Mouse (Mus musculus) gastrocnemius, adult 8-10 months (tissue): ENCODE measurements around the gene Cdh8. TPM values are rescaled to one million over a fixed set of nuclear protein-coding genes. Genes with fewer than 3 reads are reported as not detected.
"Not testable (repeated sequence)": the region's sequence is repeated elsewhere in the genome, so short reads cannot be mapped to it uniquely, and the experiment has no call there.

Experiments used
- DNase-seq, 2 experiments: peaks; one replicate each; pipeline ENCODE4 v3.0.0; 2022; ENCODE audit warnings: low spot score in 2 of 2
- total RNA-seq, 4 experiments: library from RNA; stranded (reverse); gene quantifications; 2 replicates each; pipeline ENCODE4 v1.2.4; 2022

Gene Cdh8
- total RNA-seq, 4 experiments from 2014 or later = 0.11 TPM; not detected in 3

DNA sequence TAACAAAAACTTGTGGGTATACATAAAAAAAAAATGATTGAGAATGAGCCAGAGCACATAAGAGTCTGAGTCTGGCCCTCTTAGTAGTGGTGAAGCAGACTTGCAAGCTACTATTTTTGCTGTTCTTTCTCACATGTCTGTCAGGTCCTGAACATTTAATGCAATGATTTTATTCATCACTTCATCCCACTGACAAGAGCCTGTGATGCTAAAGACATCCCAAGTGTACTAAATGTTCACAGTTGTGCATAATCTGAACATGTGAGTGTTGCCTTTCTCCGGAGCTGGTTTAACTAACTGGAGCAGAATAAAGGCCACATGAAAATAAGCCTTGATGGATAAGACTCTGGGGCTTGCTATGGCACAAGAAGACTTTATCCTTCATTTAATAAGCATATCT lies 131.2 kb downstream of the Cdh8 start:
- no peak for DNase-seq

DNA sequence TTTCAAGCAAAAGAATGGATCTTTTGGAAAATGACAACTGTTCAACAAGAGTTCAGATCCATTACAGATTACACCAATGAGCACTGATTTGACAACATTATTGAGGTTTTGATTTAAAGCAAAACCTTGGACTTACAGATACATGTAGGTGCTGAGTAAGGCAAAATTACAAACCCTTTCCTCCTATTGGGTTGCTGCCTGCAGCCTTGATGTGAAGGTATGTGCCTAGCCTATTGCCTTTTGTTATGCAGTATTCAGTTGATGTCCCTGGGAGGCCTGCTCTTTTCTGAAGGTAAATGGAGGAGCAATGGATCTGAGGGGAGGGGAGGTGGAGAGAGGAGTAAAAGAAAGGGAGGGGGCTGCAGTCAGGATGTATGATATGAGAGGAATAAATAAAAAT lies 135.9 kb downstream of the Cdh8 start:
- no peak for DNase-seq

DNA sequence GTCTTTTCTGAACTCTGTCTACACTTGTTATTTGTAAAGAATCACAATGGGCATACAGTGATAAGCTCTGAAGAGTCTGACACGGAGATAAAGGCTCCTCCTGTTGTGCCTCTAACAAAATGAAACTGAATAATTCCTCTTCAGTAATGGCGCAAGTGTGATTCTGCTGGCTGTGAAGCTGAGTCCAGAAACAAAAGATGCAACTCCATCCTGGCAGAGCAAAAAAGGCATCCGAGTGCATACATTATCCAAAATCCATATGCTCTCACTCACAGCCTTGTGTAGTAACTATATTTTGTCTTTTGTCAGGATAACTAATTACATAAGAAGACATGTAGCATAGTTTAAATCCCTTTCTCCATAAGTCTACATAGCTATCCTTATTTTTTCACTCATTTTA lies 149.1 kb downstream of the Cdh8 start:
- DNase-seq = no peak

DNA sequence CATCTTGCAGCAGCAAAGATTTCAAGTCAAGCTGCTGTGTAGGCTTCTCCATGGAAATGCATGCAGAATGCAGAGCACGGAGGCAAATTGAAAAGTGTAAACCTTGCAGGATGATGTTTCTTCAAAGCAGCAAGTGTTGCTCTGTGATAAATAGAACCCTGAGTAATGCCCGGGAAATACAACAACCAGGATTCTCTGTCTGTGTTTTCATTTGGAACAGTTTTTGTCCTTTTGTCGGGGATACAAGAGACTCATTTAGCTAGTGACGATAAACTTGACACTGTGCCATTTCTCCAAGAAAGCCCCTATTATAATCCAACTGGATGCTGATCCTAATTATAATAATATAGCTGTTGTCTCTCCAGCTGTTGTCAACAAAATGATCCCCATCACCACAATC lies 181.9 kb downstream of the Cdh8 start:
- no peak for DNase-seq

GRCm38 (mm10) chr8:99223697-99224096 lies 192.6 kb downstream of the Cdh8 start:
- no peak for DNase-seq

GRCm38 (mm10) chr8:99205194-99205593 lies 211.1 kb downstream of the Cdh8 start:
- DNase-seq = no peak

DNA sequence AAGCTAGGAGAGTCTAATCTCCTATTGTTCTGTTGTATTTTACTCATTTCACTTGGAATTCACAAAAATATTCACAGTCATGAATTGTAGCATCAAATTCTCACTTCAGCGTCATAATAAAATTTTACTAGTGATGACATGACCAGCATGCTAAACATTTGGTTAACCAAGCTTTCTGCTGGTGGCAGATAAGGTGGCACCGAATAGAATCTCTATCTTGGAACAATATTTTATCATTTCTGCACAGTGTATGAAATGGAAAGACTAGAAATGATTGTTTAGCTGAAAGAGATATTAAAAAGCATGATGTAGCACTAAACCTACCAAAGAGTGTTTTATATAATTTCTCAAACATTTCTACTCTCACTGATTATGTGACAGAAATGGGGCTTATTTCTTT lies 225.6 kb downstream of the Cdh8 start:
- no peak for DNase-seq

- DNase-seq = no peak
Observed at GRCm38 (mm10) chr8:99186879-99187278, 229.4 kb downstream of the Cdh8 start.

- no peak for DNase-seq
Observed at GRCm38 (mm10) chr8:99184186-99184585, 232.1 kb downstream of the Cdh8 start.

DNA sequence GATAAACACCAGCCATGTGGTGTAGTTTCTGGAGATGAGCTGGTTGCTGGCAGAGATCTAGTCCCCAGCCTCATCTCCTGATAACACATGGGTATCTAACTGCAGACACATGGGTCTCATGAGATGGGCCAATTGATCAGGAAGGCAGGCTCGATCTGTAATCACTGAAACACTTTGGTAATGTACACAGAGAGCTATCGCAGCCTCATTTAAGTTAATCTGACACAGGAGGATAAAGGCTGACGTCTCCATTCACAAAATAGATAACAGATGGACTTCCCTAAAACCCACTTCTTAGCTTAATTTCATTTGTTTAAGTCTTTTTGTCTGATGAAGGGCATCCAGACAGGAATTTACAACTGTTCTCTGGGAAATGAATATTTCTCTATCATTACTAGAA lies 249.3 kb downstream of the Cdh8 start:
- DNase-seq = no peak

- DNase-seq = no peak
Observed at GRCm38 (mm10) chr8:99161633-99162032, 254.6 kb downstream of the Cdh8 start.

DNA sequence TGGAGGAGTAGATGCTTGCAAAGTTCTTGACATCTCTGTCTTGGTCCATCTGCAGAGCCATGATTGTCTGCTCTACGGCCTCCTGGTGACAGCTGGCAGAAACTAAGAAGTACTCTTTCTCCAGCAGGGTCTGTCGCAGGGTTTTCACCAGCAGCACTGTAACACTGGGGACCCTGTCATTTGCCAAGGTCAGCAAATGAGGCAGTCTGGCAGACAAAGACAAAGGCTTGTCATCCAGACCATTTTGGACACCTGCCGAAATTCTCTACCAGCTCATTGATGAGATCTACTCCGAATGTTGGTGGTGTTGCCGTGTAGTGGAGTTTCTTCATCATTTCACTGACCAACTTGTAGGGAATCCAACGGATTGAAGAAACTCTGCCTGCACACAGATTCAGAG lies 270.8 kb downstream of the Cdh8 start:
- no peak for DNase-seq

GRCm38 (mm10) chr8:99144761-99145160 lies 271.5 kb downstream of the Cdh8 start:
- not testable (repeated sequence) for DNase-seq

GRCm38 (mm10) chr8:99098453-99098852 lies 317.8 kb downstream of the Cdh8 start:
- DNase-seq = no peak

DNA sequence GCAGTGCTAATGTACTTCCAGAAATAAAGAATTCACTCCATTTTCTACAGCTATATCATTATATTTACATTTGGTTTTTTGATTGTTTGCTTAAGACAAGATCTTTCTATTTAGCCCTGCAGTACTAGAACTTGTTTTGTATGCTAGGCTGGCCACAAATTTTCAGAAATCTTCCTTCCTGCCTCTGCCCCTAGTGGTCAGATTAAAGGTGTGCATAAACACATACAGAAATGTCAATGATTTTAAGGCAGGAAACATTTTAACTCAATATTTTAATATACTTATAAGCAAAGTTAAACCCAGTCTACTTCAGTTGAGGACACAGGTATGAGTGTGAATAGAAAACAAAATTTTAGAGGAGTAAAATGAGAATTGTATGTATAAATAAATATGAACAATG lies 364.9 kb downstream of the Cdh8 start:
- no peak for DNase-seq

DNA sequence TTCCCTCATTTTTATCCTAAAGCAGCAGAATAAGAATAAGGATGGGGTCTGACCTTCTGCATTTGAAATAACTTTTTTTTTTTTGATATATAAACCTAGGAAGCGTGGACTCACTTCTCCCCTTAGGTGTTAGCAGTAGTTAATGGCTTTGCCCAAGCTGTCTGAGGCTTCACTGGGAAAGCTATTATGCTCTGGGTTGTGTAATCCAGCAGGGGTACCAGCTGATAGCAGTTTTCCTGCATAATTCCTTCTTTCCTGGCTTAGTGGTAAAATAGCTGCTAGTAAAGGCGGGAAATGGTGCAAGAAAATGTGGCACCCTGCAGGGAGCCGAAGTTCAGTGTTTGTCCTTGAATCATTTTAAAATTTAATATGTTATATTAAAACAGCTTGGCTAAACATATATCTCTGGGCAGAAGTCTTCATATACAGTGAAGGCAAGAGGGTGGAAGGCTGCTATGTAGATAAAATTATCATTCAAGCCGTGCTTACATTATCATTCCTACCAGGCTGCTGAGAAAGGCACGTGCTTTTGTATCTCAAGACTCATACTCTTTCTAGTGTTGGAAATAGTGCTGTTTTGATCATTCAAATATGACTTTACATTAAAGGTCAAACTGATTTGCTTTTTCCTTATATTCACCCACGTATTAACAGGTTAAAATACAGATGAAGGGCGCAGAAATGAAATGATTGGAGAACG lies 367.5 kb downstream of the Cdh8 start:
- DNase-seq = no peak

DNA sequence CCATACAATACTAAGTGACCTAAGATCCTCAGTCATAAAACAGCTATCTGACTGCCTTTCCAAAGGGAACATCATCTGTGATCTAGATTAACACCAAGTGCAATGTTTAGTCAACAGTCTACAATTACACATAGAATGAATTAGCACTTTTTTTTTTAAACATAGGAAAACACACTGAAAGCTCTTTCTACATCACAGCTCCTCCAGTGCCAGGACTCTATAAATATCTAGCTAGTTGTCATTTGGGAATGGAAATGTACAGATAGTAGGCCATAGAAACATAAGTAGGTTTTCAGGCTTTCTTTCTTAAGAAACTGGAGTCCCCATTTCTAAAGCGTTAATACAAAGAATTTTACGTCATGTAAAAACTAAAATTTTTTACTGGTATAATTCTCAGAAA lies 375.8 kb downstream of the Cdh8 start:
- DNase-seq = no peak

DNA sequence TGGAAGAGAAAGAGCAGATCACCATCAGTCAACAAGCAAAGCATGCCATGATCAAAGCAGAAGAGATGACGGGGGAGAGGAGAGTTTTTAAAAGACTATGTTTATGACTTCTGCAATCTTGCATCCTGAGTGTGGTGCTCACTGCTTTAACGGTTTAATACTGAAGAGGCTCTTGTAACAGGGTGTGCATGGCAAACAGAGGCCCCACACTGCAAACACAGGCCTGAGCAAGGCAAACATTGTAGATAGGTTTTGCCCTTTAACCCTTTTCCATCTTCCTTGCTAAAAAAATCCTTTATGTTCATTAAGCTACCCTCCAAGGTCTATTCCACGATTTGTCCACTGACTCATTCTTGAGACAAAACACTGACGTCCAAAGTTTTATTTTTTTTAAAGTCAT lies 385.2 kb downstream of the Cdh8 start:
- no peak for DNase-seq
